In the genomic region with DNA sequence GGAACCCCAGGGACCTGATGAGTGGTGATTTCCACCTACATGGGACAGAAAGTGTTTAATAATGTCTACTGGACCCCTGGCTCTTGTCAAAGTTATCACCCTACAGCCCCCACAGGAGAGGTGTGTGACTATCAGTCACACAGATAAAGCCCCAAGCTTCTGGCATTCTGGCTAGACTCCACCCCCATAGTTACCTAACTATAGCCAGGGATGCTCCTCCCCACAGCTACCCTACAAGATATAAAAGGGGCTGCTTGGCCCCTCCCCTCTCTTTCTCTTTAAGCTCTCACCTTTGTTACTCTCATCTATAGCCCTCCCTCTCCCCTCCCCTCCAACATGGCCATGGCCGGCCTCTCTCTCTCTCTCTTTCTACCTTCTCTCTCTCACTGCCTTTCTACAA, we compare ENCODE assay signal across 18 mouse cellular contexts. TPM values are rescaled to one million over a fixed set of nuclear protein-coding genes. Genes with fewer than 3 reads are reported as not detected.
DNase-seq lines count a peak whose midpoint lies in the region; TF ChIP-seq lines count a peak whose summit lies in the region.
"Had no signal": no experiment of that assay in that cellular context is flagged by ENCODE, and none has a peak within 500 bp of the region (broad histone marks: within the 10 kb centered on the region; RNA-seq: fewer than 3 reads in every experiment).

No protein-coding gene starts in this region.

- no peak overlapping the region for H3K27ac ChIP-seq in heart, adult 2 months
- peak overlapping the region; percentile 41; the same call in 1 of the 2 replicates for H3K27ac ChIP-seq in layer of hippocampus, adult 2 months
- H3K27ac ChIP-seq in ES-Bruce4 (ENCODE audit: insufficient read depth, low read length), result no peak overlapping the region
- H3K27ac ChIP-seq: hindbrain, embryonic 10.5 days; kidney, postnatal 0 days; stomach, embryonic 15.5 days had no signal

- TF ChIP-seq POLR2A in heart, adult 2 months (IDR thresholded peaks at IDR 0.05; ENCODE audit: insufficient read depth, low read depth, low read length), result no peak
- TF ChIP-seq POLR2A in ES-Bruce4 (IDR thresholded peaks at IDR 0.05; ENCODE audit: insufficient read depth, low read length), result no peak

- no peak overlapping the region for H3K9ac ChIP-seq in heart, adult 2 months (ENCODE audit: low read depth, low read length)
- H3K9ac ChIP-seq in ES-Bruce4 (ENCODE audit: low read depth, poor library complexity, severe bottlenecking), result no peak overlapping the region
- H3K9ac ChIP-seq: heart, embryonic 12.5 days; lung, embryonic 14.5 days; stomach, embryonic 15.5 days had no signal

- peaks cover 6% of the 10 kb centered on the region for H3K4me1 ChIP-seq in heart, adult 2 months (ENCODE audit: control insufficient read depth, insufficient read depth, low read length)
- H3K4me1 ChIP-seq in E14TG2a.4 (replicated peaks; ENCODE audit: low read depth, low read length), result peaks cover 19% of the 10 kb centered on the region
- H3K4me1 ChIP-seq in ES-Bruce4 (ENCODE audit: control insufficient read depth, insufficient read depth, low read length), result peaks cover 4% of the 10 kb centered on the region
- H3K4me1 ChIP-seq: stomach, embryonic 15.5 days had no signal

- TF ChIP-seq EP300 in heart, adult 2 months (IDR thresholded peaks at IDR 0.05; ENCODE audit: insufficient read depth, low read depth, low read length), result no peak
- no peak for TF ChIP-seq EP300 in ES-Bruce4 (IDR thresholded peaks at IDR 0.05; ENCODE audit: insufficient read depth, low read depth, low read length)

- peak; percentile 81 for DNase-seq in heart, adult 11 months
- DNase-seq in heart, adult 2 months, result no peak
- DNase-seq in layer of hippocampus, adult 2 months (ENCODE audit: low spot score in 2 of 2), result no peak
- no peak for DNase-seq in layer of hippocampus, postnatal 25 days (ENCODE audit: extremely low spot score in 1 of 2, low spot score in 1 of 2)
- no peak for DNase-seq in adrenal gland, postnatal 25 days
- no peak for DNase-seq in adrenal gland, postnatal 14 days
- DNase-seq: adrenal gland, adult 2 months; cerebellum, adult 9-10 months; heart, postnatal 10 days; lung, embryonic 14.5 days; thymus, postnatal 25 days had no signal

- H3K79me2 ChIP-seq in heart, adult 2 months (replicated peaks; ENCODE audit: control insufficient read depth, insufficient read depth, low read length), result no peaks in the 10 kb centered on the region

- TF ChIP-seq CTCF in heart, adult 2 months (IDR thresholded peaks at IDR 0.05), result no peak
- TF ChIP-seq CTCF in layer of hippocampus, adult 2 months (conservative IDR thresholded peaks at IDR 0.05), result no peak
- TF ChIP-seq CTCF in E14TG2a.4 (conservative IDR thresholded peaks at IDR 0.05; ENCODE audit: low read length), result no peak
- no peak for TF ChIP-seq CTCF in ES-Bruce4 (IDR thresholded peaks at IDR 0.05; ENCODE audit: low read depth, low read length)

- WGBS in heart, adult 2 months, result 88% methylated on average over 1 of the region's 1 CpGs

- intact Hi-C loops in heart, adult 2 months (cut with DNase I), result no loop called here

- H3K4me3 ChIP-seq in heart, adult 2 months, result no peak overlapping the region
- H3K4me3 ChIP-seq in layer of hippocampus, adult 2 months, result no peak overlapping the region
- H3K4me3 ChIP-seq in E14TG2a.4 (replicated peaks; ENCODE audit: low read length), result peak overlapping the region; percentile 66
- peak overlapping the region; percentile 52; the same call in 1 of the 2 replicates for H3K4me3 ChIP-seq in ES-Bruce4 (ENCODE audit: low read depth, low read length)
- H3K4me3 ChIP-seq: heart, embryonic 12.5 days; hindbrain, embryonic 10.5 days; myocyte; stomach, embryonic 15.5 days had no signal

- no peaks in the 10 kb centered on the region for H3K9me3 ChIP-seq in E14TG2a.4 (ENCODE audit: low read length)
- no peaks in the 10 kb centered on the region for H3K9me3 ChIP-seq in ES-Bruce4 (replicated peaks; ENCODE audit: control insufficient read depth, insufficient read depth, low read length, poor library complexity, severe bottlenecking)
- H3K9me3 ChIP-seq: heart, embryonic 12.5 days; hindbrain, embryonic 10.5 days; stomach, embryonic 15.5 days had no signal

- H3K36me3 ChIP-seq in heart, adult 2 months (ENCODE audit: control insufficient read depth, insufficient read depth, low read length), result peaks cover 2% of the 10 kb centered on the region; the same call in 1 of the 2 replicates
- H3K36me3 ChIP-seq in E14TG2a.4 (ENCODE audit: insufficient read depth, low read length), result no peaks in the 10 kb centered on the region
- no peaks in the 10 kb centered on the region for H3K36me3 ChIP-seq in ES-Bruce4 (ENCODE audit: control insufficient read depth, insufficient read depth, low read length, poor library complexity, severe bottlenecking)
- H3K36me3 ChIP-seq: heart, embryonic 12.5 days; stomach, embryonic 15.5 days had no signal

- H3K27me3 ChIP-seq in heart, adult 2 months (ENCODE audit: control insufficient read depth, insufficient read depth, low read length), result no peaks in the 10 kb centered on the region
- H3K27me3 ChIP-seq in E14TG2a.4 (ENCODE audit: insufficient read depth, low read length) (no peaks in the 10 kb centered on the region), ES-Bruce4 (ENCODE audit: control insufficient read depth, insufficient read depth, low read length, poor library complexity, severe bottlenecking) (no peaks in the 10 kb centered on the region)
- H3K27me3 ChIP-seq: heart, embryonic 12.5 days; stomach, embryonic 15.5 days had no signal

RNA-seq across cellular contexts. Expression of gene Fgd4, which starts 53.7 kb away (rescaled TPM):
- total RNA-seq in heart, adult 2 months (2021), result 10 to 100 TPM; 41.7 to 44.8 TPM
- 4.9 and 12.0 TPM in 2 replicates for polyA plus RNA-seq in heart, adult 2 months (2012; rRNA removed)
- 10 to 100 TPM; 48.7 to 52.4 TPM for total RNA-seq in layer of hippocampus, adult 2 months (2021)
- total RNA-seq in layer of hippocampus, postnatal 25 days (2021), result 10 to 100 TPM; 48.0 to 53.3 TPM
- 15.7 and 16.6 TPM in 2 replicates for polyA plus RNA-seq in ES-Bruce4 (2011; ENCODE audit: insufficient read depth, insufficient read length, low read depth, missing spikeins)
- 18.5 and 19.4 TPM in 2 replicates for total RNA-seq in adrenal gland, postnatal 25 days (2021)
- 17.8 and 21.4 TPM in 2 replicates for total RNA-seq in adrenal gland, postnatal 14 days (2021)

Comparison
In these comparisons a context has a peak if more than half of its experiments do, and no peak if none do; other contexts are left out.
1. H3K4me3 ChIP-seq: peak in E14TG2a.4 (single experiment) and ES-Bruce4 (single experiment); none in heart, adult 2 months (single experiment) and layer of hippocampus, adult 2 months (single experiment).